Mouse (Mus musculus) erythroblast, embryonic 14.5 days (primary cell): Measurements from ENCODE around the gene Gnas.

Source experiments
- GATA1 ChIP-seq: IDR thresholded peaks from 2 replicates; pipeline ENCODE4 v1.6.1; 2012; ENCODE audit warnings: low read length, inconsistent platforms, mixed read lengths
- TAL1 ChIP-seq: IDR thresholded peaks from 3 replicates; pipeline ENCODE4 v1.6.1; 2012; ENCODE audit warnings: low read length, inconsistent platforms, mixed read lengths

DNA sequence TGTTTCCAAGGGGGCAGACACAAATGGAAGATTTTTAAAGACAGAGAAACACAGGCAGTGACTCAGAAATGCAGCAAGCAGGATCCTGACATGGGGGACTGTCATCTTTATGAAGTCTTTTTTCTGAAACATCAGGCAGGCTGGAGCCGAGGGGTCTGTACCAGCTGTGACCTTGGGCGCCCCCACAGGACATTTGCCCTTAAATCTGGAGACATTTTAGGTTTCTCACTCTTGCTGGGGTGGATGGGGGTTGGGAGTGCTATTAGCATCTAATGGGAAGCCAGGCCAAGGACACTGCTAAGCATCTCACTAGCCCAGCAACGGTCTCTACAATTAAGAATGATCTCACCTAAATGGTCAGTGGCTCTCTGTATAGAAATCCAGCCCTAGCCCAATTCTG, 24.1 kb upstream of the Gnas start:
- no peak for TF ChIP-seq TAL1
- TF ChIP-seq GATA1 = no peak
